Mouse (Mus musculus) neural tube, embryonic 13.5 days (tissue): ENCODE measurements at regions not wholly inside any gene's neighbourhood (a gene's known extent, or its start where the extent isn't known, plus 50 kb on each side); places are given as distances from the start of the nearest gene placed in this dataset.
A peak's percentile ranks its signal among the peaks of the same experiment; 100 is the strongest.

Experiments
- ATAC-seq: fragments of 200-750 bp; cut with Nextera tagmentation; 2 replicates; pipeline ENCODE4 v1.8.0; 2017; ENCODE audit warnings: low read depth, mild to moderate bottlenecking, moderate TSS enrichment, moderate library complexity
- H3K27ac ChIP-seq: fragments of 300-500 bp; sonication (generic); replicated peaks from 2 replicates; pipeline ENCODE4 v1.5.1; 2015; ENCODE audit warnings: moderate library complexity, mild to moderate bottlenecking, inconsistent platforms
- H3K27me3 ChIP-seq: fragments of 300-500 bp; sonication (generic); 2 replicates; pipeline ENCODE4 v1.6.1; 2015; ENCODE audit warnings: mild to moderate bottlenecking, inconsistent platforms
- H3K36me3 ChIP-seq: fragments of 300-500 bp; sonication (generic); 2 replicates; pipeline ENCODE4 v1.6.1; 2015; ENCODE audit warnings: mild to moderate bottlenecking, inconsistent platforms
- H3K4me1 ChIP-seq: fragments of 300-500 bp; sonication (generic); replicated peaks from 2 replicates; pipeline ENCODE4 v1.6.1; 2015; ENCODE audit warnings: inconsistent platforms
- H3K4me2 ChIP-seq: fragments of 300-500 bp; sonication (generic); 2 replicates; pipeline ENCODE4 v1.6.1; 2015; ENCODE audit warnings: inconsistent platforms, mild to moderate bottlenecking, moderate library complexity
- H3K4me3 ChIP-seq: fragments of 300-500 bp; sonication (generic); 2 replicates; pipeline ENCODE4 v1.5.1; 2015; ENCODE audit warnings: mild to moderate bottlenecking, inconsistent platforms
- H3K9ac ChIP-seq: fragments of 300-500 bp; sonication (generic); 2 replicates; pipeline ENCODE4 v1.6.1; 2015; ENCODE audit warnings: moderate library complexity, mild to moderate bottlenecking, inconsistent platforms
- H3K9me3 ChIP-seq: fragments of 300-500 bp; sonication (generic); 2 replicates; pipeline ENCODE4 v1.6.1; 2016; ENCODE audit warnings: inconsistent platforms
- WGBS: fragments of 180-500 bp; shearing (Covaris S2); methylation state at CpG from one replicate; pipeline ENCODE4 v1.1.7; 2015; 5-methylcytosine and 5-hydroxymethylcytosine counted together

DNA sequence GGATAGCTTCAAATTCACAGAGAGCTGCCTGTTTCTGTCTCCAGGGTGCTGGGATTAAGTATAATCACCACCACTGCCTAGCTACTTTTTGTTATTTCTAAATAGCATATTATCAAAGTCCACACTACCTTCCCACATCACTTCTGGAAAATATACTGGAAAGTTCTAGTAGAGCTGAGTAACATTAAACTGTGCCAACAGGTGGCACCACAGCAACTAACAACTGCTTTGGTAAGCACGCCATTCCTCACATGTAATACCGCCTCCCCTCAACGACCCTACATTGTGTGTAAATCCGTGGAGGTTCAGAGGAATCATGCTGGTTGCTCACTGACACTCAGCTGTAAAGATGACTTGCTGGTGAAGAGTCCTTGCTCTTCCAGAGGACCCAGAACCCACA lies 259.1 kb downstream of the Mex3b start:
- no peaks in the 10 kb centered on the region for H3K9me3 ChIP-seq
- no peak overlapping the region for H3K9ac ChIP-seq
- H3K4me1 ChIP-seq = no peaks in the 10 kb centered on the region
- no peak overlapping the region for H3K4me2 ChIP-seq
- H3K36me3 ChIP-seq = no peaks in the 10 kb centered on the region
- H3K27me3 ChIP-seq = no peaks in the 10 kb centered on the region
- WGBS = 83% methylated on average over 4 of the region's 4 CpGs
- ATAC-seq = no peak
- no peak overlapping the region for H3K27ac ChIP-seq
- no peak overlapping the region for H3K4me3 ChIP-seq

GRCm38 (mm10) chr7:83140216-83140615 lies 273.1 kb downstream of the Mex3b start:
- Histone ChIP-seq H3K4me2 (no peak overlapping the region), H3K27me3 (no peaks in the 10 kb centered on the region), H3K9me3 (no peaks in the 10 kb centered on the region), H3K36me3 (no peaks in the 10 kb centered on the region), H3K27ac (no peak overlapping the region), H3K4me3 (no peak overlapping the region), H3K9ac (no peak overlapping the region), H3K4me1 (no peaks in the 10 kb centered on the region)
- no peak for ATAC-seq
- WGBS = 63% methylated on average over 4 of the region's 4 CpGs

DNA sequence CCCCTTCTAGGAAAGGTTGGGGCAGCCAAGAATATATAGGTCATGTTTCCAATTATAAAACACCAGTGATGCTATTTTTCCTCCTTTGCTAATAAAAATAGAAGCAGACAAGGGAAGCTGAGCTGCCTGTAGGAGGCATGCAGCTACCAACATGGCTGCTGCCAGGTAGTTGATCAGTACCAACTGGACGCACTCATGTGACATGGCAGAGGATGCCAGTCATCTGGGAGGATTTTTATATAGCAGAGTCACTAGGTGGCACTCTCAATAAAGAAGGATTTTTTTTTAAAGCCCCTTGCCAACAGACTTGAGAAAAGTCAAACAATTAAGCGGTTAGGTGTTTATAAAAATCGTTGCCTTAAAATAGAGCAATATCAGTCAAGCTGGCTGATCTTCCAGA lies 273.5 kb downstream of the Mex3b start:
- WGBS = 91% methylated on average over 3 of the region's 3 CpGs
- Histone ChIP-seq H3K4me1 (no peaks in the 10 kb centered on the region), H3K27ac (no peak overlapping the region), H3K36me3 (no peaks in the 10 kb centered on the region), H3K27me3 (no peaks in the 10 kb centered on the region), H3K4me2 (no peak overlapping the region), H3K4me3 (no peak overlapping the region), H3K9me3 (no peaks in the 10 kb centered on the region), H3K9ac (no peak overlapping the region)
- ATAC-seq = no peak

DNA sequence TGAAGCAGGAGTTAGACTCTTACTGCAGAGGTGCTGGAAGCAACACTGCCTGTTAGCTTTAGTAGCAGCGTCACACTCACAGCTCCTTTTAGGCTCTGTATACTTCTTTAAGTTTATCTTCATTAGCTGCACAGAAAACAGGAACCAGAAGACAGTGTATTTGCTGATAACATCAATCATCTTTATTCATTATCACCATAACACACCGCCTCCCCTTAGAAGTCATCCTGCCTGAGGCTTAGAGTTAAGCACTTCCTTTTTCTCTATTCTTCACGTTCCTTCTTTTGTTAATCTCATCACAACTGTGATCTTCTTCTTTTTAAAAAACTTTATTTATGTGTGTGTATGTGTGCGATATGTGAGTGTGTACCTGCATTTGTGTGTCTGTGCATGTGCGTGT lies 276.9 kb downstream of the Mex3b start:
- H3K9me3 ChIP-seq = no peaks in the 10 kb centered on the region
- WGBS = 87% methylated on average over 5 of the region's 5 CpGs
- H3K36me3 ChIP-seq = no peaks in the 10 kb centered on the region
- no peak overlapping the region for H3K9ac ChIP-seq
- ATAC-seq = no peak
- H3K4me2 ChIP-seq = no peak overlapping the region
- no peak overlapping the region for H3K4me3 ChIP-seq
- no peaks in the 10 kb centered on the region for H3K4me1 ChIP-seq
- H3K27me3 ChIP-seq = no peaks in the 10 kb centered on the region
- no peak overlapping the region for H3K27ac ChIP-seq

- Histone ChIP-seq H3K9me3 (no peaks in the 10 kb centered on the region), H3K4me2 (no peak overlapping the region), H3K36me3 (no peaks in the 10 kb centered on the region), H3K27me3 (no peaks in the 10 kb centered on the region), H3K4me1 (no peaks in the 10 kb centered on the region), H3K27ac (no peak overlapping the region), H3K4me3 (no peak overlapping the region), H3K9ac (no peak overlapping the region)
- WGBS = 83% methylated on average over 5 of the region's 5 CpGs
- no peak for ATAC-seq
Observed at GRCm38 (mm10) chr7:83145551-83145950, 278.4 kb downstream of the Mex3b start.

GRCm38 (mm10) chr7:83161226-83161625 lies 294.1 kb downstream of the Mex3b start:
- Histone ChIP-seq H3K4me1 (no peaks in the 10 kb centered on the region), H3K9me3 (no peaks in the 10 kb centered on the region), H3K4me2 (no peak overlapping the region), H3K9ac (no peak overlapping the region), H3K27ac (no peak overlapping the region), H3K27me3 (no peaks in the 10 kb centered on the region), H3K36me3 (no peaks in the 10 kb centered on the region), H3K4me3 (no peak overlapping the region)
- 73% methylated on average over 2 of the region's 2 CpGs for WGBS
- no peak for ATAC-seq

GRCm38 (mm10) chr7:83162868-83163267 lies 295.7 kb downstream of the Mex3b start:
- H3K27me3 ChIP-seq = no peaks in the 10 kb centered on the region
- no peaks in the 10 kb centered on the region for H3K9me3 ChIP-seq
- WGBS = 82% methylated on average over 3 of the region's 3 CpGs
- H3K36me3 ChIP-seq = no peaks in the 10 kb centered on the region
- H3K9ac ChIP-seq = no peak overlapping the region
- no peak for ATAC-seq
- no peak overlapping the region for H3K4me3 ChIP-seq
- no peaks in the 10 kb centered on the region for H3K4me1 ChIP-seq
- no peak overlapping the region for H3K4me2 ChIP-seq
- H3K27ac ChIP-seq = no peak overlapping the region

DNA sequence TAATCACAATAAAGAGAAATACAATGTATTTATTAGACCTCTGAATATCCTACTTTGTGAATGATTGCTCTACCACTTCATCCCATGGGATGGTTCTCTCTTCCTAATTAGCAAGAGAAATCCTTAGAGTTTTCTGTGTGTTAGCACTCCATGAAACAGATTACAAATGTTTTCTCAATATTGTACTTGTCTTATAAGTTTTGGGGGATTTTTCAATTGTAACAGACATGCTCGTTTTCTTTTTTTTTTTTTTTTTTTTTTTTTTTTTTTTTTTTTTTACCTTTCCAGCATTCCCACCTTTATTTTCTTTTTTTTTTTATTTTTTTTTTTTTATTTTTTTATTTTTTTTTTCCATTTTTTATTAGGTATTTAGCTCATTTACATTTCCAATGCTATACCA lies 312.3 kb downstream of the Mex3b start:
- Histone ChIP-seq H3K4me1 (no peaks in the 10 kb centered on the region), H3K36me3 (no peaks in the 10 kb centered on the region), H3K27ac (no peak overlapping the region), H3K4me3 (no peak overlapping the region), H3K9ac (no peak overlapping the region), H3K27me3 (no peaks in the 10 kb centered on the region), H3K9me3 (no peaks in the 10 kb centered on the region), H3K4me2 (no peak overlapping the region)
- 89% methylated on average over 1 of the region's 1 CpGs for WGBS
- no peak for ATAC-seq

DNA sequence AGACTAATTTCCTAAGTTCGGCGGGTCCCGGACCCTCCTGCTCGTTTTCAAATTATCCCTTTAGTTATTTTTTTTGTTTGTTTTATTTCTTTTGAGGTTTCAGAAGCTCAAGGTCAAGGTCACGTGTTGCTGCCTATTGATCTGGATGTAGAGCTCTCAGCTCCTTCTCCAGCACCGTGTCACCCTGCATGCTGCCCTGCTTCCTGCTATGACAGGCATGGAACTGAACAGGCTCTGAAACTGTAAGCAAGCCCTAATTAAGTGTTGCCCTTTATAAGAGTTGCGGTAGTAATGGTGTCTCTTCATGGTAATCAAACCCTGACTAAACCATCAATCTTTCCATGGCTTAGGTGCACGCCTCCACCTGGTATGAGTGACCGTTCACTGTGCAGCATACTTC lies 319.2 kb downstream of the Mex3b start:
- H3K4me2 ChIP-seq = no peak overlapping the region

GRCm38 (mm10) chr7:83195896-83196537 lies 328.9 kb downstream of the Mex3b start:
- no peaks in the 10 kb centered on the region for H3K9me3 ChIP-seq
- H3K27me3 ChIP-seq = no peaks in the 10 kb centered on the region
- H3K4me1 ChIP-seq = peaks cover 22% of the 10 kb centered on the region
- H3K9ac ChIP-seq = no peak overlapping the region
- no peak overlapping the region for H3K27ac ChIP-seq
- H3K36me3 ChIP-seq = no peaks in the 10 kb centered on the region
- H3K4me3 ChIP-seq = no peak overlapping the region
- no peak for ATAC-seq
- no peak overlapping the region for H3K4me2 ChIP-seq
- 67% methylated on average over 12 of the region's 12 CpGs for WGBS

More for the DNA sequence above, 319.2 kb downstream of the Mex3b start:
- WGBS = 91% methylated on average over 9 of the region's 9 CpGs
- Histone ChIP-seq H3K27ac (no peak overlapping the region), H3K36me3 (no peaks in the 10 kb centered on the region), H3K9ac (no peak overlapping the region), H3K4me1 (no peaks in the 10 kb centered on the region), H3K27me3 (no peaks in the 10 kb centered on the region), H3K9me3 (no peaks in the 10 kb centered on the region), H3K4me3 (no peak overlapping the region)
- no peak for ATAC-seq

GRCm38 (mm10) chr7:83197490-83197889 lies 330.4 kb downstream of the Mex3b start:
- H3K9me3 ChIP-seq = no peaks in the 10 kb centered on the region
- H3K36me3 ChIP-seq = no peaks in the 10 kb centered on the region
- no peak overlapping the region for H3K9ac ChIP-seq
- no peak overlapping the region for H3K4me2 ChIP-seq
- H3K27me3 ChIP-seq = no peaks in the 10 kb centered on the region
- H3K27ac ChIP-seq = no peak overlapping the region
- H3K4me3 ChIP-seq = no peak overlapping the region
- H3K4me1 ChIP-seq = peaks cover 37% of the 10 kb centered on the region
- 76% methylated on average over 2 of the region's 2 CpGs for WGBS
- no peak for ATAC-seq

GRCm38 (mm10) chr7:83201126-83201686 lies 334.1 kb downstream of the Mex3b start:
- Histone ChIP-seq H3K4me3 (peak overlapping the region; percentile 23), H3K4me1 (peaks cover 69% of the 10 kb centered on the region)
- peak; percentile 51 for ATAC-seq

More at GRCm38 (mm10) chr7:83201126-83201686, 334.1 kb downstream of the Mex3b start:
- Histone ChIP-seq H3K36me3 (no peaks in the 10 kb centered on the region), H3K27me3 (no peaks in the 10 kb centered on the region), H3K9me3 (no peaks in the 10 kb centered on the region), H3K4me2 (peak overlapping the region; percentile 52), H3K9ac (peak overlapping the region; percentile 65), H3K27ac (peak overlapping the region; percentile 95)
- 24% methylated on average over 7 of the region's 7 CpGs for WGBS
